9 mouse cellular contexts compared by ENCODE assay signal in the genomic region with DNA sequence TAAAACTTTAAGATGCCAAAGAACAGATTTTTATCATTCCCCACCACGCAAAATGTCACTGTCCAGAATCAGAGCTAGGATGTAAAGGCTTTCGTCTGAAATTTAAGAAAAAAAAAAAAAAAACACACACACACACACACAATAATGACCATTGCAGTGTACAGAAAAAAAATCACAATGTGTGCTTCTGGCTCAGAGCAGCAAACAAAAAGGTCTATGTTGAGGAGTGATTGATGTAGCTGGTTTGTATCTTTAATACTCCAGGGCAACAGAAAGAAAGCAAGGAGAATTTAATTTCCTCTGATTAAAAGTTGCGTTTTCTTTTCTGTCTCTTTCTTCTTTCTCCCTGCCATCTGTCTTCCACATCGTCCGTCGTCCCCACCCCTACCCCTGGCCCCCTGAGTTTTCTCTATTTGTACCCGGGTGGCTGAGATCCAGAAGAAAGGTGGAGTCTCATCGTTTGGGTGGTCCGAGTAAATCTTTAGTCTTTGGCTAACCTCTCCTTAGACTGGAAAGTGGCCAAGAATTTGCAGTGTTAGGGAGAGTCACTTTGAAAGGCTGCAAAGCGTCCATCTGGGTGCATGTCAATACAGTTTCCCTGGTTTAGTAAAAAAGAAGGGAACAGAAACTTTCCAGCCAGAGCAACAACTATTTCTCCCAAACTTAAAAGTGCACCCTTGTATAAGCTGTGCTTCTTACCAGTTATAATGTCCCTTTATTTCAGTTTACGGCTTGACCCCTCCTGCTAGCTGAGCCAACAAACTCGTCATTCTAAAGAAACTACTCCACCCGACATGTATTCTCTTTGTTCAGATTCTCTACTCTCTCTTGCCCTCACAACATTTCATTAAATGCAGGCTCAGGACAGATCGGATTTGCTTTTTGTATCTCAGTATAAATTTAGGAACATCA.
A peak's percentile ranks its signal among the peaks of the same experiment; 100 is the strongest.
DNase-seq lines count a peak whose midpoint lies in the region; ATAC-seq and TF ChIP-seq lines count a peak whose summit lies in the region.
"Had no signal": no experiment of that assay in that cellular context is flagged by ENCODE, and none has a peak within 500 bp of the region (broad histone marks: within the 10 kb centered on the region; RNA-seq: fewer than 3 reads in every experiment).

No protein-coding gene starts in this region.

- no peaks in the 10 kb centered on the region for H3K27me3 ChIP-seq in lung, embryonic 15.5 days
- no peaks in the 10 kb centered on the region for H3K27me3 ChIP-seq in limb, embryonic 15.5 days
- no peaks in the 10 kb centered on the region for H3K27me3 ChIP-seq in stomach, embryonic 15.5 days (replicated peaks)

- no peak for TF ChIP-seq POLR2A in lung, adult 2 months (IDR thresholded peaks at IDR 0.05; ENCODE audit: borderline replicate concordance, extremely low read depth, low read depth, low read length)

- H3K4me1 ChIP-seq in lung, embryonic 15.5 days: peaks cover 10% of the 10 kb centered on the region; the same call in 1 of the 2 replicates
- H3K4me1 ChIP-seq in lung, adult 2 months (ENCODE audit: control insufficient read depth, insufficient read depth, low read length): no peaks in the 10 kb centered on the region
- peaks cover 19% of the 10 kb centered on the region for H3K4me1 ChIP-seq in limb, embryonic 15.5 days
- no peaks in the 10 kb centered on the region for H3K4me1 ChIP-seq in stomach, embryonic 15.5 days

- H3K27ac ChIP-seq in lung, embryonic 15.5 days: peak overlapping the region; percentile 60
- H3K27ac ChIP-seq in limb, embryonic 15.5 days: peak overlapping the region; percentile 61
- H3K27ac ChIP-seq in stomach, embryonic 15.5 days: peak overlapping the region; percentile 68

- peak; percentile 88 for ATAC-seq in lung, embryonic 15.5 days (ENCODE audit: borderline replicate concordance, extremely low read depth, low FRiP score, low TSS enrichment)
- ATAC-seq in limb, embryonic 15.5 days (ENCODE audit: insufficient number of reproducible peaks, low FRiP score, low TSS enrichment, low read depth): no peak; the same call in 1 of the 2 replicates
- ATAC-seq in stomach, embryonic 15.5 days (ENCODE audit: insufficient read depth, low FRiP score, low read depth): peak; percentile 53; the same call in 1 of the 2 replicates

- no peak overlapping the region for H3K9ac ChIP-seq in lung, embryonic 15.5 days
- H3K9ac ChIP-seq in limb, embryonic 15.5 days: no peak overlapping the region
- H3K9ac ChIP-seq in stomach, embryonic 15.5 days: no peak overlapping the region

- WGBS in lung, embryonic 15.5 days: 20% methylated on average over 14 of the region's 14 CpGs
- 27% methylated on average over 14 of the region's 14 CpGs for WGBS in lung, adult 2 months
- WGBS in limb, embryonic 15.5 days: 21% methylated on average over 14 of the region's 14 CpGs
- WGBS in stomach, embryonic 15.5 days: 22% methylated on average over 14 of the region's 14 CpGs

- TF ChIP-seq CTCF in lung, adult 2 months (IDR thresholded peaks at IDR 0.05; ENCODE audit: insufficient read depth, low read length): no peak

- no peaks in the 10 kb centered on the region for H3K9me3 ChIP-seq in lung, embryonic 15.5 days
- H3K9me3 ChIP-seq in limb, embryonic 15.5 days: no peaks in the 10 kb centered on the region
- H3K9me3 ChIP-seq in stomach, embryonic 15.5 days: no peaks in the 10 kb centered on the region

- H3K4me2 ChIP-seq in lung, embryonic 15.5 days: peak overlapping the region; percentile 49
- peak overlapping the region; percentile 36 for H3K4me2 ChIP-seq in limb, embryonic 15.5 days
- peak overlapping the region; percentile 46 for H3K4me2 ChIP-seq in stomach, embryonic 15.5 days

- no peak for DNase-seq in lung, adult 2 months
- DNase-seq in gastrocnemius, postnatal 25 days: peak; percentile 35
- no peak for DNase-seq in adipocyte (ENCODE audit: low spot score)
- DNase-seq in cerebellum, adult 11 months: no peak
- no peak for DNase-seq in layer of hippocampus, adult 9-11 months

- H3K4me3 ChIP-seq in lung, embryonic 15.5 days: peak overlapping the region; percentile 12
- H3K4me3 ChIP-seq in lung, adult 2 months (replicated peaks; ENCODE audit: extremely low read depth, low read depth, low read length): no peak overlapping the region
- H3K4me3 ChIP-seq in limb, embryonic 15.5 days: peak overlapping the region; percentile 12; the same call in 1 of the 2 replicates
- no peak overlapping the region for H3K4me3 ChIP-seq in stomach, embryonic 15.5 days (replicated peaks)
- H3K4me3 ChIP-seq: myocyte had no signal

- H3K36me3 ChIP-seq in lung, embryonic 15.5 days: no peaks in the 10 kb centered on the region
- no peaks in the 10 kb centered on the region for H3K36me3 ChIP-seq in limb, embryonic 15.5 days
- no peaks in the 10 kb centered on the region for H3K36me3 ChIP-seq in stomach, embryonic 15.5 days

Comparison
In these comparisons a context has a peak if more than half of its experiments do, and no peak if none do; other contexts are left out.
1. H3K4me3 ChIP-seq: peak in lung, embryonic 15.5 days (single experiment) and limb, embryonic 15.5 days (single experiment); none in lung, adult 2 months (single experiment) and stomach, embryonic 15.5 days (single experiment).
2. Peak in every context shown above with its lines, with median percentiles within 50 percentile points of each other: H3K27ac ChIP-seq and H3K4me2 ChIP-seq.